8 mouse cellular contexts compared by ENCODE assay signal in the genomic region with DNA sequence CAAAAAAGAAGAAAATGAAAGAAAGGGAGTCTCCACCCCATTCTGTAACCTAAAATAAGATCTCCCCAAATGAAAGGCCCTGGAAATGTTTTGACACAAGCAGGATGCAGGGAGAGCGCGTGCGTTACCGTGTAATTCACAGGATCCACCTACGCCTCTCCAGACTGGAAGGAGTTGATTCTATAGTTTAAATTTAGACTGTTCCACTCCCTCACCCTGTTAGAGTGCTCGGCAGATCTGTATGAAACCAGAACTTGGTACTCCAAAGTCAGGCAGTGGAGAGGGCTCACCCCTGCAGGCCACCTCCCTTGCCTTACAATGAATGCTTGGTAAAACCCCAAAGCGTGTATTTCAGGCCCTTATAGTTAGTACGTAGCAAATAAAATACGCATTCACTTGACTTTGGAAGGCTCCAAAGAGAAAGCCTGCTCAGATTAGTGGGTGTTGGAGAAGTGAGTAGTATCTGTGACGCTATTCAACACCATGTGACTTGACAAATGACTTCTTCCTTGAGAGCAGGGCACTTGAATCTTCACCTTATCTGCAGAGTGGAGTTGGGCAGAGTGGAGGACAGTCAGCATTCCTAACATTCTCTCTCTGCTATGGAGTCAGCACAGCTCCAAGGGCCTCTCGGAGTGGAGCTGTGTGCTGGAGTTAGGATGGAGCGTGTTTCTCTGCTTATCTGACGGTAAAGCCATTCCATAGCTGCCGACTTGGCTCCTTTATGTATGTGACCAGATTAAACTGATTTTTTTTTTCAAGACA. TPM values are rescaled to one million over a fixed set of nuclear protein-coding genes. Genes with fewer than 3 reads are reported as not detected.
DNase-seq lines count a peak whose midpoint lies in the region; ATAC-seq and TF ChIP-seq lines count a peak whose summit lies in the region.

No protein-coding gene starts in this region.

- H3K36me3 ChIP-seq in embryonic facial prominence, embryonic 12.5 days = peaks cover 38% of the 10 kb centered on the region
- peaks cover 49% of the 10 kb centered on the region for H3K36me3 ChIP-seq in embryonic facial prominence, embryonic 10.5 days (replicated peaks)
- H3K36me3 ChIP-seq in lung, postnatal 0 days (ENCODE audit: insufficient read depth, low read length) = peaks cover 12% of the 10 kb centered on the region; the same call in 1 of the 2 replicates
- H3K36me3 ChIP-seq in intestine, embryonic 15.5 days = peaks cover 27% of the 10 kb centered on the region
- H3K36me3 ChIP-seq in stomach, embryonic 15.5 days = peaks cover 20% of the 10 kb centered on the region
- peaks cover 41% of the 10 kb centered on the region for H3K36me3 ChIP-seq in midbrain, embryonic 10.5 days

- no peak overlapping the region for H3K4me3 ChIP-seq in embryonic facial prominence, embryonic 12.5 days
- no peak overlapping the region for H3K4me3 ChIP-seq in embryonic facial prominence, embryonic 10.5 days
- H3K4me3 ChIP-seq in lung, postnatal 0 days (ENCODE audit: low read depth, low read length) = no peak overlapping the region
- H3K4me3 ChIP-seq in intestine, embryonic 15.5 days (replicated peaks) = no peak overlapping the region
- no peak overlapping the region for H3K4me3 ChIP-seq in stomach, embryonic 15.5 days (replicated peaks)
- no peak overlapping the region for H3K4me3 ChIP-seq in midbrain, embryonic 10.5 days

- H3K9ac ChIP-seq in embryonic facial prominence, embryonic 12.5 days = no peak overlapping the region
- no peak overlapping the region for H3K9ac ChIP-seq in lung, postnatal 0 days (replicated peaks; ENCODE audit: low read depth)
- no peak overlapping the region for H3K9ac ChIP-seq in intestine, embryonic 15.5 days
- no peak overlapping the region for H3K9ac ChIP-seq in stomach, embryonic 15.5 days

- no peak for TF ChIP-seq CTCF in lung, postnatal 0 days (IDR thresholded peaks at IDR 0.05)

- TF ChIP-seq EP300 in lung, postnatal 0 days (IDR thresholded peaks at IDR 0.05) = peak; percentile 85

- no peak for DNase-seq in embryonic facial prominence, embryonic 10.5 days (ENCODE audit: low spot score)
- peak; percentile 76 for DNase-seq in lung, postnatal 0 days (ENCODE audit: low spot score)
- no peak for DNase-seq in lung, postnatal 25 days (ENCODE audit: low spot score)
- no peak for DNase-seq in midbrain, embryonic 10.5 days (ENCODE audit: low spot score)
- no peak for DNase-seq in adrenal gland, postnatal 25 days

- H3K27ac ChIP-seq in embryonic facial prominence, embryonic 12.5 days = peak overlapping the region; percentile 38; the same call in 1 of the 2 replicates
- no peak overlapping the region; the same call in 1 of the 2 replicates for H3K27ac ChIP-seq in embryonic facial prominence, embryonic 10.5 days (replicated peaks)
- H3K27ac ChIP-seq in lung, postnatal 0 days (ENCODE audit: low read length) = peak overlapping the region; percentile 58
- peak overlapping the region; percentile 33; the same call in 1 of the 2 replicates for H3K27ac ChIP-seq in intestine, embryonic 15.5 days
- H3K27ac ChIP-seq in stomach, embryonic 15.5 days = peak overlapping the region; percentile 42; the same call in 1 of the 2 replicates
- H3K27ac ChIP-seq in midbrain, embryonic 10.5 days (replicated peaks) = no peak overlapping the region

- no peaks in the 10 kb centered on the region for H3K27me3 ChIP-seq in embryonic facial prominence, embryonic 12.5 days
- H3K27me3 ChIP-seq in embryonic facial prominence, embryonic 10.5 days (replicated peaks; ENCODE audit: low read depth, poor library complexity, severe bottlenecking) = no peaks in the 10 kb centered on the region
- no peaks in the 10 kb centered on the region for H3K27me3 ChIP-seq in lung, postnatal 0 days (replicated peaks; ENCODE audit: insufficient read depth, low read length)
- no peaks in the 10 kb centered on the region for H3K27me3 ChIP-seq in intestine, embryonic 15.5 days (replicated peaks)
- H3K27me3 ChIP-seq in stomach, embryonic 15.5 days (replicated peaks) = no peaks in the 10 kb centered on the region
- H3K27me3 ChIP-seq in midbrain, embryonic 10.5 days (ENCODE audit: low read depth, poor library complexity, severe bottlenecking) = peaks cover 9% of the 10 kb centered on the region; the same call in 1 of the 2 replicates

- no peaks in the 10 kb centered on the region for H3K9me3 ChIP-seq in embryonic facial prominence, embryonic 12.5 days
- H3K9me3 ChIP-seq in embryonic facial prominence, embryonic 10.5 days = no peaks in the 10 kb centered on the region
- H3K9me3 ChIP-seq in lung, postnatal 0 days (ENCODE audit: low read length) = no peaks in the 10 kb centered on the region
- H3K9me3 ChIP-seq in intestine, embryonic 15.5 days = no peaks in the 10 kb centered on the region
- no peaks in the 10 kb centered on the region for H3K9me3 ChIP-seq in stomach, embryonic 15.5 days
- H3K9me3 ChIP-seq in midbrain, embryonic 10.5 days (replicated peaks) = no peaks in the 10 kb centered on the region

- ATAC-seq in embryonic facial prominence, embryonic 12.5 days (ENCODE audit: insufficient number of reproducible peaks, insufficient read depth, low FRiP score, low TSS enrichment) = no peak
- ATAC-seq in lung, postnatal 0 days = peak; percentile 81
- ATAC-seq in intestine, embryonic 15.5 days = peak; percentile 70
- ATAC-seq in stomach, embryonic 15.5 days (ENCODE audit: insufficient read depth, low FRiP score, low read depth) = peak; percentile 48; the same call in 1 of the 2 replicates

- peaks cover 49% of the 10 kb centered on the region for H3K4me1 ChIP-seq in embryonic facial prominence, embryonic 12.5 days
- peaks cover 61% of the 10 kb centered on the region for H3K4me1 ChIP-seq in embryonic facial prominence, embryonic 10.5 days
- peaks cover 35% of the 10 kb centered on the region for H3K4me1 ChIP-seq in lung, postnatal 0 days (ENCODE audit: insufficient read depth, low read depth, low read length)
- H3K4me1 ChIP-seq in intestine, embryonic 15.5 days (replicated peaks) = peaks cover 46% of the 10 kb centered on the region
- H3K4me1 ChIP-seq in stomach, embryonic 15.5 days = peaks cover 37% of the 10 kb centered on the region
- H3K4me1 ChIP-seq in midbrain, embryonic 10.5 days = peaks cover 72% of the 10 kb centered on the region

- 77% methylated on average over 14 of the region's 14 CpGs for WGBS in embryonic facial prominence, embryonic 12.5 days
- WGBS in embryonic facial prominence, embryonic 10.5 days = 81% methylated on average over 14 of the region's 14 CpGs
- WGBS in lung, postnatal 0 days = 41% methylated on average over 14 of the region's 14 CpGs
- WGBS in intestine, embryonic 15.5 days = 48% methylated on average over 14 of the region's 14 CpGs
- WGBS in stomach, embryonic 15.5 days = 55% methylated on average over 14 of the region's 14 CpGs
- 85% methylated on average over 14 of the region's 14 CpGs for WGBS in midbrain, embryonic 10.5 days

- no peak overlapping the region for H3K4me2 ChIP-seq in embryonic facial prominence, embryonic 12.5 days (replicated peaks)
- H3K4me2 ChIP-seq in lung, postnatal 0 days (replicated peaks; ENCODE audit: low read depth, low read length) = 0 out of 2 replicates have a peak overlapping the region, but pooled peaks have one; percentile 2
- no peak overlapping the region for H3K4me2 ChIP-seq in intestine, embryonic 15.5 days (replicated peaks)
- no peak overlapping the region for H3K4me2 ChIP-seq in stomach, embryonic 15.5 days

RNA-seq across cellular contexts. Expression of a gene that starts 8.4 kb away (rescaled TPM):
- polyA plus RNA-seq in embryonic facial prominence, embryonic 12.5 days (2016; fragmentation: Nextera tagmentation; extraction: Ambion mirVana) = 59.8 and 66.4 TPM in 2 replicates
- 38.4 and 45.5 TPM in 2 replicates for polyA plus RNA-seq in embryonic facial prominence, embryonic 10.5 days (2016; fragmentation: Nextera tagmentation; extraction: Ambion mirVana)
- polyA plus RNA-seq in lung, postnatal 0 days (2015; fragmentation: Nextera tagmentation; extraction: Ambion mirVana) = 123 and 136 TPM in 2 replicates
- 247 and 251 TPM in 2 replicates for polyA plus RNA-seq in intestine, embryonic 15.5 days (2015; fragmentation: Nextera tagmentation; extraction: Ambion mirVana)
- polyA plus RNA-seq in stomach, embryonic 15.5 days (2015; fragmentation: Nextera tagmentation; extraction: Ambion mirVana) = 142 and 173 TPM in 2 replicates
- 39.6 and 43.5 TPM in 2 replicates for polyA plus RNA-seq in midbrain, embryonic 10.5 days (2016; fragmentation: Nextera tagmentation; extraction: Ambion mirVana)
- 768 and 861 TPM in 2 replicates for total RNA-seq in adrenal gland, postnatal 25 days (2021)

Comparison
In these comparisons a context has a peak if more than half of its experiments do, and no peak if none do; other contexts are left out.
1. H3K27ac ChIP-seq: peak in embryonic facial prominence, embryonic 12.5 days (single experiment), lung, postnatal 0 days (single experiment), intestine, embryonic 15.5 days (single experiment) and stomach, embryonic 15.5 days (single experiment); none in embryonic facial prominence, embryonic 10.5 days (single experiment) and midbrain, embryonic 10.5 days (single experiment).